Mouse (Mus musculus): ENCODE measurements at regions not wholly inside any gene's neighbourhood (a gene's known extent, or its start where the extent isn't known, plus 50 kb on each side); places are given as distances from the start of the nearest gene placed in this dataset.

DNA sequence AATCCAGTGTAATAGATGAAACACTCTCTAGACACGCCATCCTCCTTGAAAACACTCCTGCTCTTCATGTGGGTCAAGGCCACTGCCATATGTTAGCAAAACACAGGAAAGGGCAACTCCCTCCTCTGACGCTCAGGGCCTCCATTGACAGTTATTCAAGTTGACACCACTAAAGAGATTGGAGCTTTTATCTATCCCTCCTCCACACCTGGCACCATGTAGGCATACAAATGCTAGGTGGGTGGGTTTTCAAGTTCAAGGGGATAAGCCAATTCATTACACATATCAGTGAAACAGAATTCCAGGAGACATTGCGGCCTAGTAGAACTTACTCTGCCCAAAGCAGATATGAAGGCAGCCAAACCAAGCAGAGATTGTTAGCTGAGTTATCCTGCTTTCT is 331.0 kb downstream of the Tns1 start:
- Histone ChIP-seq H3K27me3 (replicated peaks; ENCODE audit: insufficient read depth, low read length) (no peaks in the 10 kb centered on the region), H3K4me1 (ENCODE audit: insufficient read depth, low read depth, low read length) (no peaks in the 10 kb centered on the region), H3K9ac (replicated peaks; ENCODE audit: low read depth) (no peak overlapping the region), H3K4me2 (replicated peaks; ENCODE audit: low read depth, low read length) (no peak overlapping the region), H3K4me3 (ENCODE audit: low read depth, low read length) (no peak overlapping the region), H3K27ac (ENCODE audit: low read length) (no peak overlapping the region), H3K36me3 (ENCODE audit: insufficient read depth, low read length) (no peaks in the 10 kb centered on the region), H3K9me3 (ENCODE audit: low read length) (no peaks in the 10 kb centered on the region)
- no peak for TF ChIP-seq CTCF (IDR thresholded peaks at IDR 0.05)
- TF ChIP-seq EP300 (IDR thresholded peaks at IDR 0.05) = no peak
- WGBS = 72% methylated on average over 3 of the region's 3 CpGs
- ATAC-seq = no peak
- no peak for DNase-seq (ENCODE audit: low spot score)

DNA sequence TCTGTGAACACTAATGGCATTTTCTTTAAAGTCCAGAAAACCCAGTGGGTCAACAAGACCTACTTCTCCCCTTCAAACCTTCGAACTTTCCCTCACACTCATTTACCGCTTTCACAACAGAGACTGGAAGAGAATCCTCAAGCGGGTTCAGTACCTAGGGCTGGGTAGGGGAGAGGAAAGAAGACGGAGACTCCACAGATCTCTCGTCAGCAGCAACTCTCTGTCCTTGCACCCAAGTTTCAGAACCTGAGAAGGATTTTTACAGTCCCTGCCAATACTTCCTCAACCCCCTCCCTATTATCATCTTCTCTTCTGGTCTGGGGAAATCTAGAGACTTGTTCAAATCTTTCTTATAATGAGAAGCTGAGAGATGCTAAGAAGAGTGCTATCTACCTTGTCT is 331.9 kb downstream of the Tns1 start:
- DNase-seq (ENCODE audit: low spot score) (no peak), ATAC-seq (no peak)
- Histone ChIP-seq H3K4me3 (ENCODE audit: low read depth, low read length) (no peak overlapping the region), H3K27ac (ENCODE audit: low read length) (no peak overlapping the region), H3K36me3 (ENCODE audit: insufficient read depth, low read length) (no peaks in the 10 kb centered on the region), H3K4me1 (ENCODE audit: insufficient read depth, low read depth, low read length) (no peaks in the 10 kb centered on the region), H3K9me3 (ENCODE audit: low read length) (no peaks in the 10 kb centered on the region), H3K4me2 (replicated peaks; ENCODE audit: low read depth, low read length) (no peak overlapping the region), H3K27me3 (replicated peaks; ENCODE audit: insufficient read depth, low read length) (no peaks in the 10 kb centered on the region), H3K9ac (replicated peaks; ENCODE audit: low read depth) (no peak overlapping the region)
- 97% methylated on average over 5 of the region's 5 CpGs for WGBS
- TF ChIP-seq EP300 (IDR thresholded peaks at IDR 0.05) (no peak), CTCF (IDR thresholded peaks at IDR 0.05) (no peak)

DNA sequence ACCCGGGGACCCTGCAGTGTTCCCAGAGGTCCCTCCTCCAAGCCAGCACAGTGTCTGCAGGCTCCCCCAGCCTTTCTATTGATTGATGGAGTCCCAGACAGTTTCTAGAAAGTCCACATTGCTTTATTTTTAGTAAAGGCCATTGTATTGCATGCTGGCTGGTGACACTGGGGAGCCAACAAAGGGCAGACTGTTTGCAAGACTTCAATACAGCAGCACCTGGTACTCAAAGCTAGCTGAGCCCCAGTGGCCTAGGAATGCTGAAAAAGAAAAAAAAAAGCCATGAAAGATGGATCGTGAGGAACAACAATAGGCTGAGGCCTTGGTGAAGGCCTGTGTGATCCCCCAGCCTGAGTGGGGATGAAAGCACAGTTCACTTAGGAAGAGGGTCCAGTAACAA is 336.6 kb downstream of the Tns1 start:
- Histone ChIP-seq H3K4me2 (replicated peaks; ENCODE audit: low read depth, low read length) (no peak overlapping the region), H3K27me3 (replicated peaks; ENCODE audit: insufficient read depth, low read length) (no peaks in the 10 kb centered on the region), H3K9ac (replicated peaks; ENCODE audit: low read depth) (no peak overlapping the region), H3K27ac (ENCODE audit: low read length) (no peak overlapping the region), H3K4me3 (ENCODE audit: low read depth, low read length) (no peak overlapping the region), H3K9me3 (ENCODE audit: low read length) (no peaks in the 10 kb centered on the region), H3K4me1 (ENCODE audit: insufficient read depth, low read depth, low read length) (no peaks in the 10 kb centered on the region), H3K36me3 (ENCODE audit: insufficient read depth, low read length) (no peaks in the 10 kb centered on the region)
- WGBS = 47% methylated on average over 2 of the region's 2 CpGs
- ATAC-seq = no peak
- TF ChIP-seq EP300 (IDR thresholded peaks at IDR 0.05) (no peak), CTCF (IDR thresholded peaks at IDR 0.05) (no peak)
- DNase-seq (ENCODE audit: low spot score) = no peak

DNA sequence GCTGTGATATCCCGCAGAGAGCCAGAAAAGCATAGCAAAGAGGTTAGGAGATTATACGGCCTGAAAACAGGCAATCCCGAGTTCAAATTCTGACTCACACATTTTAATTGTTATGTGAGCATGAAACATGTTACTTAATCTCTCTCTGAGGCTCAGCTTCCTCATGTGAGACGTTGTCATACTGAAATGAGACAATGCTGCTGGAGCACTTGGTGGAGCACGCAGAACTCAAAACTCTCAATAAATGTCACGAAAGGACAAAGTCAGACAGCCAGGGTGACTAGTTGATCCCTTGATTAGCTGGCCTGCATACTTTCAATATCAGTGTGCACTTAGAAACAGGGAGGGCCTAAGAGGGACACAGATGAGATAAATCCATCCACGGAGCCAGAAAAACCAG is 337.0 kb downstream of the Tns1 start:
- no peaks in the 10 kb centered on the region for H3K27me3 ChIP-seq (replicated peaks; ENCODE audit: insufficient read depth, low read length)
- no peaks in the 10 kb centered on the region for H3K9me3 ChIP-seq (ENCODE audit: low read length)
- TF ChIP-seq CTCF (IDR thresholded peaks at IDR 0.05) = no peak
- TF ChIP-seq EP300 (IDR thresholded peaks at IDR 0.05) = no peak
- H3K27ac ChIP-seq (ENCODE audit: low read length) = no peak overlapping the region
- no peaks in the 10 kb centered on the region for H3K36me3 ChIP-seq (ENCODE audit: insufficient read depth, low read length)
- DNase-seq (ENCODE audit: low spot score) = no peak
- no peak overlapping the region for H3K4me3 ChIP-seq (ENCODE audit: low read depth, low read length)
- 73% methylated on average over 7 of the region's 7 CpGs for WGBS
- no peak overlapping the region for H3K9ac ChIP-seq (replicated peaks; ENCODE audit: low read depth)
- no peaks in the 10 kb centered on the region for H3K4me1 ChIP-seq (ENCODE audit: insufficient read depth, low read depth, low read length)
- no peak for ATAC-seq
- H3K4me2 ChIP-seq (replicated peaks; ENCODE audit: low read depth, low read length) = no peak overlapping the region

DNA sequence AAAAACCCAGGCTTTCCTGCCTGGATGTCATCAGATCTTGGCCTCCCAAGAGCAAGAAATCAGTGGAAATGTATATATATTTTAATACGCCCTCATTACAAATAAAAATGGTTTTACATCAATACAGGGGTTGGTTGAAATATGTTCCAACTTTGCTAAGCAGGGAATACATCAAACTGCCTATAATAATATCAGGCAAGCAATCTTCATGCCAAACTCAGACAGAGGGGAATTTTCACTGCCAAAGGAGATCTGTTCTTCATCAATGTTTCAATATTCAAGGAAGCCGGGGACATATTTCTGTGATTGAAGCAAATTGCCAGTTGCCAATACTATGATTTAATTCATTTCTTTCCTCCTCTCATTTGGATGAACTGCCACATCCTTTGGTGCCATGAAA is 340.9 kb downstream of the Tns1 start:
- H3K9ac ChIP-seq (replicated peaks; ENCODE audit: low read depth) = no peak overlapping the region
- no peak overlapping the region for H3K4me2 ChIP-seq (replicated peaks; ENCODE audit: low read depth, low read length)
- H3K36me3 ChIP-seq (ENCODE audit: insufficient read depth, low read length) = no peaks in the 10 kb centered on the region
- no peaks in the 10 kb centered on the region for H3K9me3 ChIP-seq (ENCODE audit: low read length)
- DNase-seq (ENCODE audit: low spot score) = no peak
- no peak overlapping the region for H3K4me3 ChIP-seq (ENCODE audit: low read depth, low read length)
- no peaks in the 10 kb centered on the region for H3K27me3 ChIP-seq (replicated peaks; ENCODE audit: insufficient read depth, low read length)
- ATAC-seq = no peak
- no peak overlapping the region for H3K27ac ChIP-seq (ENCODE audit: low read length)
- TF ChIP-seq EP300 (IDR thresholded peaks at IDR 0.05) (no peak), CTCF (IDR thresholded peaks at IDR 0.05) (no peak)
- H3K4me1 ChIP-seq (ENCODE audit: insufficient read depth, low read depth, low read length) = no peaks in the 10 kb centered on the region
- WGBS = 91% methylated on average over 2 of the region's 2 CpGs

DNA sequence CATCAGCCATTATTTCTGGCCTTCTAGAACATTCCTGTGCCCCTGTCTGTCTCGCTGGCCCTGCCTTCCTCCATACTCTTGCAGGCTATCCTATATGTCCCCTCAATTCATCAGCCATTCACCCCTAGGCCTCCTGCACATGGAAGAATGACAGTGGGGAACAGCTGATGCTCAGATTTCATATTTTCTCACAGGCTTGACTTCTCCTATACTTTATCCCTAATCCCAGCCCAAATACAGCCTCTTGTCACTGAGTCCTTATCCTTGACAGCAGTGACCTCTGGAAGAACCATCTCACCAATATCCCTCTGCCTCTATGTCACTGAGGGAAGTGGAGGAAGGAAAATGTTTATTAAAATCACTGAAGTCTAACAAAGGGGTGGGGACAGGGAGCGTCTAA is 341.4 kb downstream of the Tns1 start:
- H3K4me1 ChIP-seq (ENCODE audit: insufficient read depth, low read depth, low read length) = no peaks in the 10 kb centered on the region
- ATAC-seq (no peak), DNase-seq (ENCODE audit: low spot score) (no peak)
- no peak overlapping the region for H3K27ac ChIP-seq (ENCODE audit: low read length)
- H3K4me3 ChIP-seq (ENCODE audit: low read depth, low read length) = no peak overlapping the region
- 63% methylated on average over 2 of the region's 2 CpGs for WGBS
- no peak overlapping the region for H3K9ac ChIP-seq (replicated peaks; ENCODE audit: low read depth)
- no peaks in the 10 kb centered on the region for H3K36me3 ChIP-seq (ENCODE audit: insufficient read depth, low read length)
- TF ChIP-seq CTCF (IDR thresholded peaks at IDR 0.05) (no peak), EP300 (IDR thresholded peaks at IDR 0.05) (no peak)
- H3K27me3 ChIP-seq (replicated peaks; ENCODE audit: insufficient read depth, low read length) = no peaks in the 10 kb centered on the region
- H3K4me2 ChIP-seq (replicated peaks; ENCODE audit: low read depth, low read length) = no peak overlapping the region
- H3K9me3 ChIP-seq (ENCODE audit: low read length) = no peaks in the 10 kb centered on the region

DNA sequence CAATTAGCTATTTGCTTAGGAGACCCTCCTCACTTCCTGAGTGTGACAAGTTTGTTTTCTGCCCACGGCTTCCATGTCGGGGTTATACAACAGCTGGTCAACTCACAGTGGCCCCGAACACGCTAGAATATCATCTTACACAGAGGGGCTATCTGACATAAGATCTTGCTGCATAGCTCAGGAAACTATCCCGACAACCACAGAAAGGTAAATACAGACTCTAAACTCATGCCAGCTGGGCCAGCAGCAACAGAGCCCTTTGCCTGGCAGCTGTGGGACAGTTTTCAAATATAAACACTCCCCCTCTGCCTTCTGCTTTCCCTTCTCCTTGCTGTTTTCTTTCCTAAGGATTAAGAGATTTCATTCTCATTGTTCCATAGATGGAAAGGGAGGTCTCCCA is 352.5 kb downstream of the Tns1 start:
- TF ChIP-seq CTCF (IDR thresholded peaks at IDR 0.05) (no peak), EP300 (IDR thresholded peaks at IDR 0.05) (no peak; the same call in 1 of the 2 replicates)
- Histone ChIP-seq H3K27ac (ENCODE audit: low read length) (no peak overlapping the region), H3K27me3 (replicated peaks; ENCODE audit: insufficient read depth, low read length) (no peaks in the 10 kb centered on the region), H3K4me1 (ENCODE audit: insufficient read depth, low read depth, low read length) (no peaks in the 10 kb centered on the region), H3K4me2 (replicated peaks; ENCODE audit: low read depth, low read length) (no peak overlapping the region), H3K9me3 (ENCODE audit: low read length) (no peaks in the 10 kb centered on the region), H3K9ac (replicated peaks; ENCODE audit: low read depth) (no peak overlapping the region), H3K36me3 (ENCODE audit: insufficient read depth, low read length) (no peaks in the 10 kb centered on the region), H3K4me3 (ENCODE audit: low read depth, low read length) (no peak overlapping the region)
- no peak for ATAC-seq
- DNase-seq (ENCODE audit: low spot score) = no peak
- 13% methylated on average over 5 of the region's 5 CpGs for WGBS
